ENCODE assay signal across 26 mouse cellular contexts in genomic region chr13:120070012-120070598, GRCm38 (mm10). TPM values are rescaled to one million over a fixed set of nuclear protein-coding genes. Genes with fewer than 3 reads are reported as not detected.
A peak's percentile ranks its signal among the peaks of the same experiment; 100 is the strongest.
DNase-seq lines count a peak whose midpoint lies in the region; ATAC-seq lines count a peak whose summit lies in the region.
"Not testable (repeated sequence)": the region's sequence is repeated elsewhere in the genome, so short reads cannot be mapped to it uniquely, and the experiment has no call there.
"Had no signal": no experiment of that assay in that cellular context is flagged by ENCODE, and none has a peak within 500 bp of the region (broad histone marks: within the 10 kb centered on the region; RNA-seq: fewer than 3 reads in every experiment).

No protein-coding gene starts in this region.

- not testable (repeated sequence) for H3K27ac ChIP-seq in midbrain, embryonic 11.5 days (ENCODE audit: low read depth, low read length)

- H3K4me2 ChIP-seq in midbrain, embryonic 11.5 days: not testable (repeated sequence)

- not testable (repeated sequence) for H3K36me3 ChIP-seq in midbrain, embryonic 11.5 days (ENCODE audit: control insufficient read depth, insufficient read depth, low read length)

- H3K4me3 ChIP-seq in midbrain, embryonic 11.5 days (ENCODE audit: low read depth, low read length): not testable (repeated sequence)

- WGBS in midbrain, embryonic 11.5 days: no CpG with 5 or more reads among the region's 12 CpGs

- H3K27me3 ChIP-seq in midbrain, embryonic 11.5 days (ENCODE audit: control insufficient read depth, insufficient read depth, low read length): not testable (repeated sequence)

- peak; percentile 61 for ATAC-seq in activated CD4-positive, CD25-positive, alpha-beta regulatory T cell, adult 4 months
- ATAC-seq in erythroid progenitor cell, adult 5-6 weeks (replicated peaks; ENCODE audit: low FRiP score, poor library complexity, severe bottlenecking): peak; percentile 74
- peak; percentile 80 to 92 for ATAC-seq in hematopoietic stem cell, adult 5-6 weeks (replicated peaks in 1 of 2; ENCODE audit: insufficient read depth in 1 of 2, low FRiP score in 2 of 2, low TSS enrichment in 1 of 2, low read depth in 1 of 2, poor library complexity in 2 of 2, severe bottlenecking in 2 of 2)
- ATAC-seq in inflammation-experienced regulatory T-cells, adult 6 months: peak; percentile 32
- ATAC-seq in megakaryocyte, adult 5-6 weeks (ENCODE audit: poor library complexity, severe bottlenecking): peak; percentile 93
- peak; percentile 55; the same call in 1 of the 2 replicates for ATAC-seq in midbrain, embryonic 11.5 days (ENCODE audit: low FRiP score)
- peak; percentile 86 for ATAC-seq in monocyte, adult 5-6 weeks (replicated peaks; ENCODE audit: insufficient number of reproducible peaks, low FRiP score, low TSS enrichment, poor library complexity, severe bottlenecking)

- not testable (repeated sequence) for H3K9ac ChIP-seq in midbrain, embryonic 11.5 days (ENCODE audit: low read length)

- H3K9me3 ChIP-seq in midbrain, embryonic 11.5 days (ENCODE audit: control insufficient read depth, low read length): not testable (repeated sequence)

- H3K4me1 ChIP-seq in midbrain, embryonic 11.5 days (ENCODE audit: control insufficient read depth, insufficient read depth, low read length): not testable (repeated sequence)

- not testable (repeated sequence) for DNase-seq in midbrain, embryonic 11.5 days (ENCODE audit: low spot score, missing footprints)

RNA-seq across cellular contexts. Expression of gene Gm21188, which starts 18.1 kb away (rescaled TPM):
- polyA plus RNA-seq in activated CD4-positive, CD25-positive, alpha-beta regulatory T cell, adult 4 months (2017; shearing (Covaris generic)): 1 to 10 TPM in 1 of 2 experiments, not detected in 1; 1.6 TPM
- total RNA-seq in erythroid progenitor cell, adult 5-6 weeks (2015; ENCODE audit: low replicate concordance): 33.5 and 35.0 TPM in 2 replicates
- total RNA-seq in erythroid progenitor cell, adult 5-6 weeks (2017; ENCODE audit: low replicate concordance): 10.9 and 11.7 TPM in 2 replicates
- total RNA-seq in hematopoietic stem cell, adult 5-6 weeks (2017): 3.9 and 8.6 TPM in 2 replicates
- polyA plus RNA-seq in inflammation-experienced regulatory T-cells, adult 6 months (2017; shearing (Covaris generic)): under 1 TPM in 2 of 3 experiments, not detected in 1; 0.21 to 0.87 TPM
- total RNA-seq in megakaryocyte, adult 5-6 weeks (2015): 248 and 273 TPM in 2 replicates
- total RNA-seq in megakaryocyte, adult 5-6 weeks (2017): 152 and 161 TPM in 2 replicates
- not detected in 2 replicates for polyA plus RNA-seq in midbrain, embryonic 11.5 days (2014; fragmentation: Nextera tagmentation; extraction: Ambion mirVana)
- total RNA-seq in monocyte, adult 5-6 weeks (2017): 136 to 183 TPM (median 179 TPM) in 3 replicates
- total RNA-seq: MEL had no signal
- polyA plus RNA-seq: brain, embryonic 14.5 days; embryonic facial prominence, embryonic 11.5 days; forebrain, embryonic 12.5 days; forebrain, embryonic 15.5 days; heart, embryonic 11.5 days; heart, embryonic 14.5 days; hindbrain, embryonic 10.5 days; hindbrain, embryonic 14.5 days had no signal

RNA-seq across cellular contexts. Expression of gene Gm36079, which starts 43.3 kb away (rescaled TPM):
- polyA plus RNA-seq in activated CD4-positive, CD25-positive, alpha-beta regulatory T cell, adult 4 months (2017; shearing (Covaris generic)): not detected
- not detected in 2 replicates for total RNA-seq in erythroid progenitor cell, adult 5-6 weeks (2015; ENCODE audit: low replicate concordance)
- not detected in 2 replicates for total RNA-seq in erythroid progenitor cell, adult 5-6 weeks (2017; ENCODE audit: low replicate concordance)
- total RNA-seq in hematopoietic stem cell, adult 5-6 weeks (2017): not detected in 2 replicates
- not detected for polyA plus RNA-seq in inflammation-experienced regulatory T-cells, adult 6 months (2017; shearing (Covaris generic))
- not detected in 2 replicates for total RNA-seq in megakaryocyte, adult 5-6 weeks (2015)
- 0.49 TPM in 1 of 2 replicates, not detected in the other for total RNA-seq in megakaryocyte, adult 5-6 weeks (2017)
- polyA plus RNA-seq in midbrain, embryonic 11.5 days (2014; fragmentation: Nextera tagmentation; extraction: Ambion mirVana): not detected in 2 replicates
- 4.4 TPM in 1 of 3 replicates, not detected in the others for total RNA-seq in monocyte, adult 5-6 weeks (2017)
- total RNA-seq: adrenal gland, adult 8-10 months; adrenal gland, postnatal 25 days; gastrocnemius, adult 18-20 months; gastrocnemius, postnatal 10 days; gastrocnemius, postnatal 36 days; heart, adult 8-10 months; heart, postnatal 25 days; MEL had no signal
- polyA plus RNA-seq: brain, embryonic 14.5 days; embryonic facial prominence, embryonic 11.5 days; embryonic facial prominence, embryonic 14.5 days; forebrain, embryonic 12.5 days; forebrain, embryonic 15.5 days; heart, embryonic 11.5 days; heart, embryonic 14.5 days; heart, postnatal 0 days; hindbrain, embryonic 10.5 days; hindbrain, embryonic 14.5 days; intestine, embryonic 15.5 days had no signal

Comparison
In these comparisons a context has a peak if more than half of its experiments do, and no peak if none do; other contexts are left out.
1. ATAC-seq: peak in every context shown above with its lines; median percentile 93 in megakaryocyte, adult 5-6 weeks; 86 in hematopoietic stem cell, adult 5-6 weeks; 86 in monocyte, adult 5-6 weeks; 74 in erythroid progenitor cell, adult 5-6 weeks; 61 in activated CD4-positive, CD25-positive, alpha-beta regulatory T cell, adult 4 months; 55 in midbrain, embryonic 11.5 days; 32 in inflammation-experienced regulatory T-cells, adult 6 months.